Mouse (Mus musculus) activated CD4-positive, CD25-positive, alpha-beta regulatory T cell, adult 4 months (primary cell): Measurements from ENCODE around the gene Kazn. TPM values are rescaled to one million over a fixed set of nuclear protein-coding genes. Genes with fewer than 3 reads are reported as not detected.

ENCODE experiments used
- ATAC-seq: one replicate; pipeline ENCODE4 v1.8.0; 2017
- polyA plus RNA-seq, 2 experiments: library from polyadenylated mRNA; unstranded; fragments of 100-300 nt; shearing (Covaris generic); gene quantifications; one replicate each; pipeline ENCODE4 v1.2.1; 2017

Kazn gene
- polyA plus RNA-seq, 2 experiments from 2014 or later = not detected

DNA sequence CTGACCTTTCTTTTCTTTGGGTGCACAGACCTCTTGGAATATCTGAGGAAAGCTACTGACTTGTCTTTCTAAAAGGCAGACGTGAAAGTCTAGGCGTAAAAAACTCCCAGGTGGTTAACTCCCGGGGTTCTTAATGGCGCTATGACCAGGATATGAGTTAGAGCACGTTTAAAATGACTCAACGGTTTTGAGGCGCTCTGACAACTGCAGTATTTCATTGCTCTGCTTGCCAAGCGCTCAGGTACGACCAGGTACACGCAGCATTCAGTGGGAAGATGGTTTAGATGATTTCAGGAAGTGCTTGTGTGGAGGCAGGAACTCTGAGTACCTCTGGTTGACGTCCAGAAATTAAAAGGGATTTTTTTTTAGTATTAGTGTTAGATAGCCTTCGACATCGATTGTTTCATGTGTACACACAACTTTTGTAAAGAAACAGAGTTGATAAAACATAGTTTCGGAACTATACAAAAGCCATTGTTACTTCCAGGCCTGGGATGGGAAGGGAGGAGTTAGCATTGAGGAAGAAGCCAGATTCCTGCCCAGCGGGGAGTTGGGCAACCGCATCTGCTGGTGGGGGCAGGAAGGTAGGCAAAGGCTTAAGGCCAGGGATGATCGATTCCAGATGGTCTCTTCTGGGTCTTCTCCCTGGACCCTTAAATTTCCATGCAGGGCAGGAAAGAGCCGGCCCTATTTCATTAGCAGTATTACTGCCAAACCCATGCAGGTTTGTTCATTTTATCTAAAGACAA, 167.8 kb downstream of the Kazn start:
- no peak for ATAC-seq

DNA sequence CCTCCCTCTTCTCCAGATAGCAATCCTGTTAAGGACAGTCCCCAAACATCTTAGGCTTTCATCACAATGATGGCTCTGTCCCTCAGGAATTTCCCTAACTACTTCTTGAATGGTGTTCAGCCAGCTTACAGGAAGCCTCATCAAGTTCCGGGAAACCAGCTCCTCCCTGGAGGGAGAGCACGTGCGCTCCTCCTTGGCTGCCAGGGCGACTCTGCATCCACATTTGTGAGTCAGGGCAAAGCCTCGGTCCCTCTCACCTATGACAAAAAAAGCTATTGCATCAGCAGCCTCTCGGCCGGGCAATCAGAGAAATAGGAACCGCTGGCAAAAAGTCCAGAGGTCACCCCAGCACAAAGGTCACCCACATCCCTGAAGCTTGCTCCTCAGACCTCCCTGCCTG, 168.4 kb downstream of the Kazn start:
- ATAC-seq = no peak

DNA sequence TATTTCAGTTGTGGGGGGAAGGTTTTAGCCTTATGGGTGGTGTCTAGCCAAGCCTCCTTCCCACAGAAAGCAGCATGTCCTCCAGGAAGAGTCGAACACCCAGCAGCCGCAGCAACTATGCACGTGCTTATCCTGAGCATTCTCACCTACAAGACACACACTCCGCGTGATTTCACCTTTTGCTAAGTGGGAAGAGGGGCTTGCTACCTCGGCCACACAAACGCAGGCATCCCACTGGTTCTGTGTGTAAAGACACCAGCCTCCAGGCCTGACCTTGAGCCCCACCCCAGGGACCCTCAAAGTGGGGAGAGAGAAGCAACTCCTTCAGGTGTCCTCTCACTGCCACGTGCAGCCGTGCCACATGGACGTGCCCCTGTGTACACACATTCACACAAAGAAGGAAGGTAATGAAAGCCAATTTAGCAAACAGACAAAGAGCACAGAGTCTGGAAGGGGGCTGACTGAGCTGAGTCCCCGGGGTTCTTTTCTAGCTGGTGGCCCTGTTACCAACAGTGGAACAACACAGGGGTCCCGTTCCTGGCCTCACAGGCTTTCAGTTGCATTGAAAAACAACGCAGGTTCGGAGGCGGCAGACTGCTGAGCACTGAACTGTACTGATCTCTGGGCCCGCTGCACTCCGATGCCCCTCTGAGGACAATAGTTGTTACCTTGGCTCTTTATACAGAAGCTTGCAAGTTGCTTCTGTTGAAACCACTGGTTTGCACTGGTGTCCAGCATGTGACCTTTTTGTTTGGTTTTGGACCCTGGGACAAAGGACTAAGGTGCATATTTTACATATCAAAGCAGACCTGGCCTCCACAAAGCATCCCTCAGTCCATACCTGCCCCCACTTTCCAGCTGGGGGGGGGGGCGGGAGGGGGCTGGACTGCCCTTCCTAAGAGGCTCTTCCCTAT, 170.0 kb downstream of the Kazn start:
- ATAC-seq = no peak

DNA sequence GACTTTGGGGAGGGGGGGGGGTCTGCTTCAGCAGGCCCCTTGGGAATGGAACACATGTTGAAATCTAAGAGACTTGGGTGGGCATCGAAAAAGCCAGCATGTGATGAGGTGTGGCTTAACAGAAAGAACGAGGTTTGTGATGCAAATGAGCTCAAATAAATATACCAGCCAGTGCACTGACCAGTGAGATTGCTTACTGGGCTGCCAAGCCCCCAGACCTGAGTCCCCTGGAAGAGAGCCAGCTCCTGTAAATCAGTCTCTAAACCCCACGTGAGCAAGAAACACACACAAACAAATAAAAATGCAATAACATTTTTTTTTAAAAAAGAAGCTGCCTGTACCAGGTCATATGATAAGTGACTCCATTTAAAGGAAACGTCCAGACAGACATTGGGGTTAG, 172.6 kb downstream of the Kazn start:
- ATAC-seq = no peak

DNA sequence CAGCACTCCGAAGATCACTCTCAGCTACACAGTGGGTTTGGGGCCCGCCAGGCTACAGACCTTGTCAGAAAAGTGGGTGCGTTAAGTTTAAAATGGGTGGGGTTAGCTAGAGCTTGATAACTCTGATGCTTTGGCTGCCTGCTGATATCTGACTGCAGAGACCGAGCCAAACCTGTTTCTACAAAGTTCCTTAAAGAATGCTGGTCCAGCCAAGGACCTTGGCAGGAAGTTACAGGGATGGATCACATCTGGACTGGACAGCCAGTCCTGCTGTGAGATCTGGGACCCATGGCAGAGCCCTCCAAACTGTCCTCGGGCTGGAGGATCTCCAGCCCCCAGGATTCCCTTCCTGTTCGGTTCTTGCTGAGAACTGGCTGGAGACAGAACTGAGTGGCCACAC, 173.4 kb downstream of the Kazn start:
- no peak for ATAC-seq

DNA sequence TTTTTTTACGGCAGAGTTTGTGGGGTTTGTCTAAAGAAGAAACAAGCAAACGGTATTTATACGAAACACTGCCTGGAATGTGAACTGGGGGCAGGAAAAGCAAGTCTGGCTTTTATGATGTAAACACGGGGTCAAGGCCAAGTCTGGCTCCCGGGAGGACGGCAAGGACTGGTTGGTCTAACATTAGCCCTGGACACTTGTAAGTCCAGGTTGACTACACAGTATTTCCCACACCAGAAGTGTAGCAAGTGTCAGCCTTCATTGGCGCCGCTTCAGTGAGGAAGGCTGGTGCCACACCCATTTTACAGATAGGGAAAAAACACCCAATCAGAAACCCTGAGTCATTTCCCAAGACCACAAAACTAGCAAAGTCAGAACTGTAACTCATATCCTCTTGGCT, 173.9 kb downstream of the Kazn start:
- no peak for ATAC-seq

DNA sequence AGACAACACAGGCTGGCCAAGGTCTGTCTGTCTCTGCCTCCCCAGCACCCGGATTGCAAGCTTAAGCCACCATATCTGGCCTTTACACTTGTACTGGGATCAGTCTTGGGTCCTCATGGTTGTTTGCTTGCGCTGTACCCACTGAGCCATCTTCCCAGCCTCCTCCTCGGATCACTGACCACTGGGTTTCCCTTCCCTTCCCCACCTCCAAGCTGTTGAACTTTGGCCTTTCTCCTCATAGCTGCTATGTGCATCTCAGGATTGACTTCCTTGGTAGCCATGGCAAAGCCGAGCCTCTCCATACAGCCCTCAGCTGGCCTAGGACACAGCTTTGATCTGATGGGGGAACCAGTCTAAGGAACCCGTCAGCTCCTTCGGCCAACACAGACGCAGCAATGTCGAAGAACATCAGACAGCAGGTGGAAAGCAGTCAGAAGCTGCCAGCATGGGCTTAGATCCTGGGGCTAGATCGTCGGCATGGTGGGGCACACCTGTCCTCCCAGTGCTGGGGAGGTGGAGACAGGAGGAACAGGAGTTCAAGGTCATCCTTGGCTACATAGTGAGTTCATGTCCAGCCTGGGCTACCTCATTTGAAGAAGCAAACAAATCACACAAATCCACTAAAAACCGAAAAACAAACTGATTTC, 174.5 kb downstream of the Kazn start:
- no peak for ATAC-seq

DNA sequence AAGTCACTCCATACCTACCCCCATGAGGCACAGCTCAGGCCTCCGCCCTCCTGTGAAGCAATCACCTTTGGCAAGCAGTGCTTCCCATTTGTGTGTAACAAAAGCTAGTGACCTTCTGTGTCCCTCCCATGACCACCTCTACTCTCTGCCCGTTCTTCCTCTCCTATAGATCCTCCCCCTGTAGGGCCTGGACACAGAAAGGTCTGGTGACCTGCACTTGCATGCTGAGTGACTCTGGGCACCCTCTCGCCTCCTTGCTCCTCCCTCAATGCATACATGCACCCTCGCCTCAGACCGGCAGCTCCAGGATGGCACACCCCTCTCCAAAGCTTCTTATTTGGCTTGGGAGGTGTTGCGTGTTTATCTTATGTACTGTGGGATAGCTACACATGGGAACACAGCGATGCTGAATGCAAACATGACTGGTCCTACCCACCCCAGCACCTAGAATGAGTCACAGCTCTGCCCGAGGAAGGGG, 176.1 kb downstream of the Kazn start:
- no peak for ATAC-seq

DNA sequence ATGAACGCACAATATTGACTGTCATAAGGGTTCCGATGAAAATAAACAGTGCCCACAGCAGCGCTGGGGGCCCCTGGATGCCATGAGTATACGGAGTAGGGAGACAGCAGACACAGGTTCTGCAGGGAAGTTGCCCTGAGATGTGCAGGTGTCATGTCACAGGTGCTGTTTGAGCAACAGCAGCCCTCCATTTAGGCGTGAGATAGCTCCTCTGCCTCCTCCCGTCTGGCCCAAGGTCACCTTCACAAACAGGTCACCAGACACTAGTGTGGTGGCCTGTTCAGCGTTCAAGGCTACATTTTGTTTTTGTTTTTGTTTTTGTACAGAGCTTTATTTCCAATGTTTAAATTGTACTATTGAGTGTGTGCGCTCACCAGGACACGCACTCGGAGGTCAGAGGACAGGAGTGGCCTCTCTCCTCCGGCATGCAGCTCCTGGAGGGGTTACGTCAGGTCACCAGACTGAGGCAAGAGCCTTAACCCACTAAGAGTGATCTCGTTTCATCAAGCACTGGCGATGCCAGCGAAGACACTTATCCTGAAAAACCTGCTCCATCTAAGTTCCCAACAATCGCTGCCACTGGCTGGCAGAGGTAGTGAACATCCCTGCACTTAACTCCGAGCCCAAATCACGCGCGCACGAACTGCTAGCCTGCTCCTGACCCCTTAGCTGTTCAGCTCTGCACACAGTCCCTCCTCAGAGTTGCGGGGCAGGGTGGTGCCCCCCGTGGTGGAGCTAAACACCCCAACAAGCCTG, 177.5 kb downstream of the Kazn start:
- no peak for ATAC-seq

DNA sequence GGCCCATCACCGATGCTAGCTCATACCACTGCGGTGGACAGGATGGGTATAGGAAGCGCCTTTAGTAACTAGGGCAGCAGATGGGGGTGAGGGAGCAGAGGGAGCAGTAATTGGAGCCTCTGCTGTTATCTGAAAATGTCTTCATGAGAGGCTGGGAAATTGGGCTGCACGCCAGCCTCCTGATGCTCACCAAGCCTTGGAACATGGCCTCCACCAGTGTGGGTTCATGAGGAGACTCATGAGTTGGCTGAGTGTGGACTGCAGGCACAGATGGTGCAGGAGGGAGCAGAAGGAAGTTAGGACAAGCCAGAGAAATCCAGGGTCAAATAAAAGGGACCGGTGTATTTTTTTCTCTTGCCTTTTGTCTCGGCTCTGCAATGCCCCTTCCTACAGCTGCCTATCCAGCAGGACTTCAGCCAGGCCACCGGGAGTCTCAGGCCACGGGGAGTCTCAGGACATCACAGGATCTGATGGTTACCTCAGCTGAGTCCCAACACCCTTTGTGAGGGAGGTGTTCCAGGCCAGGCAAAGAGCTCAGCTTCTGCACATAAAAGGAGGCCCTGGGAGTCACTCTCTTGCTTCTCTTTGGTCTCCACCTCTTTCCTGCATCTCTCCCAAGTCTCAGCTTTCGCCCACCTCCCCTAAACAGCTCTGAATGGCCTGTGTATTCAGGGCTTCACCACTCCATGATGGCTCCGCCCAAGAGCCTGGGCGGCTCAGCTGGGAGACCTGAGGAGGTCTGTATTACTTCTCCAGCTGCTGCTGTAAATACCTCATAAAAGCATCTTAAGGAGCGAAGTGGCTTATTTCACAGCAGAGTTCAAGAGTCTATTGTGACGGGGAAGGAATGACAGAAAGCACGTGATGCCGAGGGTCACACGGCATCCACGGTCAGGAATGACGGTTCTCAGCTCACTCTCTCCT, 178.5 kb downstream of the Kazn start:
- ATAC-seq = no peak

DNA sequence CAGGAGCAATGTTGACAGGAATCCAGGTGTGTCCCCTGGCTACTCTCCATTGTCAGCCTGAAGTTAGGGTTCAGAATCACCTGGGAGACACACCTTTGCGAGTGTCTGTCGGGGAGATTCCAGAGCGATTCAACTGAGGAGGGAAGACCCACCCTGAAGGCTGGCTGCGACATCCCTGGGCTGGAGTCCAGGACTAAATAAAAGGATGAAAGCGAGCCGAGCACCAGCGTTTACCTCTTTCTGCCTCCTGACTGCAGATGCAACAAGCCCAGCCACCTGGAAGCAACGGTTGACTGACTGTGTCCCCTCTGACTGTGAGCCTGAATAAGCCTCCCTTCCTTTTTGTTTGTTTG, 179.4 kb downstream of the Kazn start:
- ATAC-seq = no peak

DNA sequence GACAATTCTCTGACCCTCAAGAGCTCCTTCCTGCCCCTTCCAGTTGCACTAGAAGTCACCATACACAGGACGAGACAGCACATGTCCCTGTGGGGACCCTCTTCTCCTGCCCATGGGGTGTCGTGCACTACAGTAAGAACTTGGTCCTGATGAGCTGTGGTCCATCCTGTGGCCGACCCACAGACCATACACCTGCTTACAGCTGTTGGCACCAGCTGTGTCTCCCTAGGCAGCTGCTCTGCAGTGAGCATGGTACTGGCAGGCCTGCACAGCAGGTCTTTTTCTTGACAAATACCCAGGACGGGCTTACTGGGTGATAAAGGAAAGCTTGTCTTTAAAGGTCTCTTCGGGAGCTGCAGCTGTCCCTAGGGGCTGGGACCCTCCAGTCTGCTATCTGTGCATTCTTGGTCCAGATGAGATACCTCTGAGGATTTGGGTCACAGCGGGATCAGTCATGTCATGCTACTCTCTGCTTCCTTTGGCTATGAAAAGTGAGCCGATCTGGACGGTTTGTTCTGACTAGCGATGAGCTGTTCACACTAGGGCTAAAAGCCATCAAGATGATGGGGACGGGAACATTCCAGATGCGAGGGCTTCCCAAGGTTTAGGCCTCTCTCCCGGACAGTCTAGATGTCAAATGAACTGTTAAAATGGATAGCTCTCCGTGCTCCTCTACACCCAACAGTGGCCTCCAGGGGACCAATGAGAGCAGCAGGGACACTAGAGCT, 179.9 kb downstream of the Kazn start:
- ATAC-seq = no peak

DNA sequence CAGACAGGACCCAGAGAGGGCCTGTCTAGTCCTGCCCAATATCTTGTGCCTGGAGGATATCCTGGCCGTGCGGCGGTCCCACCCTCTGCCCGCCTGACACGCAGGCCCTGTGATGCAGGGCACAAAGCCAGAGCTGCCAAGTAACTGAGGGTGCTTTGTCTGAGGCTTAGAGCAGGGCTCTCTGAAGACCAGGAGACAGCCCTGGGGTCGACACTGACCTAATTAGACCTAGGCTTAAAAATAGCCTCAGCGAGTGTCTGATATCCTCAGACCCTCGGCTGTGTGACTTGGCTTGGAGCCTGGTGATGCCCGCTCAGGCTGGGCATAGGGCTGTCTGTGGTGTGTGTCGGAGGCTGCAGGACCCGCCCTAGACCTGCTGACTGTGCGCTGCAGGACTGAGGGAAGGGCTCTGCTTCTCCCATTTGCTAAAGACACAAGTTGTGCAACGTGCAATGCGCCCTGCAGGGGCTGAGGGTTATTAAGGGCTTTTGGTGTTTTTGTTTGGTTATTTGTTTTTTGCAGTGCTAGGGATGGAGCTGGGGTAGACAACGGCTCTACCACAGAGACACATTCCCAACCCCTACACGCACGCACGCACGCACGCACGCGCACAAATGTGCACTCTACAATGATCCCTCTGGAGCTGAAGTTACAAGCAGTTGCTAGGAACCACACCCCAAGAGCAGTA, 181.5 kb downstream of the Kazn start:
- no peak for ATAC-seq

DNA sequence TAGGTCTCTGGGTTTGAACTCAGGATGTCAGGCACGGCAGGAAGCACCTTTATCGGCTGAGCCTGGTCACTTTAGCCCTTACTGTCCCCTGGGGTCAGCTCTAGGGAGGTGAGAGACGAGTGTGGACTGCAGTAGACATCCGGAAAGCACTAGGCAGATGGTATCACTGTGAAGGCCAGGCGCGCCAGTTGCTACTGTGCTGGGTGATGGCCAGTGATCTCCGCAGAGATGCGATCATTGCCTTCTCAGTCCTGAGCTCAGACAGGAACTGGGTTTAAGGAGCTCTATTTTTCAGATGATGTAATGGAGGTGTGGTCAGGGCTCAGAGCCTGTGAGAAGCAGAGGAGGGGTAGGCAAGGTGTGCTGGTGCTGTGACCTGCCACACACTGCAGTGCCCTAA, 183.6 kb downstream of the Kazn start:
- ATAC-seq = no peak

DNA sequence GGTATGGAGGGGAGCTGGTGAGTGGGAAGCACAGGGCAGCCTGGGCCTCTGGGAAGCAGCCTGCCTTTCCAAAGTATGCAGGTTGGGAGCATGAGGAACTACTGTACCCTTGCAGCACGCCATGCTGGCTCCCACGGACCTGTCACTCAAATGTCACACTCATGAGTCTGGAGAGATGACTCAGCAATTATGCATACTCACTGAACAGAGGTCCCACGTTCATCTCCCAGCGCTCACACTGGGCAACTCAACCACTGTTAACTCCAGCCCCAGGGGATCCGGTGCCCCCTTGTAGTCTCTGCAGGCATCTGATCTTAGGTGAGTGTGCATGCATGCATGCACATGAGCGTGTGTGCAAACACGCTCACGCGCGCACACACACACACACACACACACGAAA, 184.6 kb downstream of the Kazn start:
- no peak for ATAC-seq

DNA sequence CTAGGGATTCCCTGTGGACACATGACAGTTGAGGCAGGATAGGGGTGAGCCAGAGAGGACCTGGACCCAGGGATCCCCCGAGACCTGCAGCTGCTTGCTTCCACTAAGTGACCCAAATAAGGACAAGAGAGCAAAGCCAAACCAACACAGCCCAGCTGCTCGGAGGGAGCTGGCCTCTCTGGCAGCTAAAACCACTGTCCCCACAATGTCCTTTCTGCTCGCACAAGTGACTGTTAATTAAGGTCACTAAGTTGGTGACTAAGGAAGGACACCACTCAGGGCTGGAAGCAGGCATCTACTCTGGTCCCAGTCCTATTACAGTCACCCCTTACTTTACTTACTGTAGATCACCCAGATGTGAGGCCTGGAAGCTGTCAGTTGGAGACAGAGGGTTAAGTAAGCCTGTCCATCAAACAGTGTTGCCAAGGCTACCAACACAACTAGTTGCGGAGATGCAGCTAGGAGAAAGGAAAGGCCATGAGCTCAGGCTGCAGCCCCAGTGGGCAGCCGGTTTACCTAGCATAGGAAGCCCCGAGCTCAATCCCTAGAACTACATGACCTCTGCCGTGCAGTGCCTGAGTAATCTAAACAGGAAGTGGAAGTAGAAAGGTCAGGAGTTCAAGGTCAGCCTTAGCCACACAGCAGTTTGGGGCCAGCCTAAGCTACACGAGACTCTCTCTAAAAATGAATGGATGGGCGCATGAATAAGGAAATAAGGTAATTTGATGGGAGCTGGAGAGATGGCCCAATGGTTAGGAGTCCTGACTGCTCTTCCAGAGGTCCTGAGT, 185.3 kb downstream of the Kazn start:
- ATAC-seq = no peak

DNA sequence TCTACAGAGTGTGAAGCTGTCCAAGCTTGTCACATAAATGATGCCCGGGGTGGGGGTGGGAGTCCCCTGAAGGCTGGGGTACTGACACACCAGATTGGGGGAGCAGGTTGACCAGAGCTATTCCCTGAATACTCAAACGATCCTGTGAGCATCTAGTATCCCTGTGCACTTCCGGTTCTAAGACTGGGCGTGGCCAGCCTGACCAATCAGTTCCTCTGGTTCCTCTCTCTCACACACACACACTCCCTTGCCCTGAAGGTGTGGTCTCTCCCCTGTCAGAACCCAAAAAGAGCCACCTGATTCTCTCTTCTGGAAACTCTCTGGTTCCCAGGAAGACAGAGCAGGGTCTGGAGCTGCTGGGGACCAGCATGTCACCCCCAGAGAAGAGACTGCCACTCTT, 185.9 kb downstream of the Kazn start:
- no peak for ATAC-seq

DNA sequence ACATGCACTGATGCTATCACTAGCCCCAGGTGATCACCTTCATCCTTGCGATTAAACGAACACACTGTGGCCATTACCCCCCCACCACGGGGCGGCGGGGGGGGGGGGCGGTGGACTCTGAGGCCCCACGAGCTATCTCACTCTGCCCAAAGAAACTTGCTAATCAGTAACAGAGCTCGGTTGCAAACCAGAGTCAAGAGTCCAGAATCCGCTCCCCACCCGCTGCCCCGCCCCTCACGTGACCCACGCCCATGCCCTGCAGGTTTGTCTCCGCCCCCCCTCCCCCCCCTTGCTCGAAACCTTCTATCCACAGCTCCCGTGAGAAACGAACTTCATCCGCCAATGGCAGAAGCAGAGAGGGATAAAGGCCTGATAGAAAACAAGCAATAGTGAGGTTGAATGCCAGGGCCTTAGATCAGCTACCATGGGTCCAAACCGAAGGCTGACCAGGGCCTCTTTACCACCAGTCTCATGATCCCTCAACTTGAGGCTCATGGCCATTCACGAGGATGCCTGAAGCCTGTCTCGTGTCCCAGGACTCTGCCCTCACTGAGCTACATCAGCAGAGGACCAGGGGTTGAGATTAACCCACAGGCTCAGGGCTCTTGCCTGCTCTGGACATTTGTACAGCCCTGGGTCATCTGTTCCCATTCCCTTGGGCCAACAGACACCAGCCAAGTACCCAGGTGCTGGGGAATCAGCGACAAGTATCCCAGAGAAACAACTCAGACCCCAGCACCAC, 186.6 kb downstream of the Kazn start:
- ATAC-seq = no peak
